31 mouse cellular contexts compared by ENCODE assay signal in the genomic region with DNA sequence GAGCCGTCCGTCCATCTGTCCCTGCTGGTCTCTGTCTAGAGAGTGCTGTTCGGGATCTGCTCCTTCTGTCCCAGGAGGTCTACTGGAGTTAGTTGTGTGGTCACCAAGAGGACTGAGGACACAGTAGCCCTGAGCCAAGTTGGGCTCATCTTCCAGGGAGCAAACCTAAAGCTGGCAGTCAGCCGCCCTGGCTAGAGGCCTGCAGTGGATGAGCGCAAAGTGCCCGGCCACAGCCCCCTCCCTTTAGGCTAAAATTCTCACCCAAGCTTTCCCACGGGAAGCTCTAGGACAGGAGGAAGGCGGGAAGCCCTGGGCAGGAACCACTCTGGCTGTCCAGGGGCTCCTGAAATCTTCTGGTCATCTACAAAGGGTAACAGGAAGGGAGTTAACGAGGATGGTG. TPM values are rescaled to one million over a fixed set of nuclear protein-coding genes. Genes with fewer than 3 reads are reported as not detected.
DNase-seq lines count a peak whose midpoint lies in the region; ATAC-seq lines count a peak whose summit lies in the region.
"Had no signal": no experiment of that assay in that cellular context is flagged by ENCODE, and none has a peak within 500 bp of the region (broad histone marks: within the 10 kb centered on the region; RNA-seq: fewer than 3 reads in every experiment).

No protein-coding gene starts in this region.

- no peak overlapping the region for H3K4me3 ChIP-seq in embryonic facial prominence, embryonic 12.5 days
- H3K4me3 ChIP-seq in embryonic facial prominence, embryonic 10.5 days = no peak overlapping the region
- H3K4me3 ChIP-seq in midbrain, embryonic 12.5 days = no peak overlapping the region
- no peak overlapping the region for H3K4me3 ChIP-seq in midbrain, embryonic 15.5 days
- H3K4me3 ChIP-seq: embryonic facial prominence, embryonic 13.5 days; forebrain, embryonic 10.5 days; myocyte had no signal

- 76% methylated on average over 9 of the region's 9 CpGs for WGBS in embryonic facial prominence, embryonic 12.5 days
- WGBS in embryonic facial prominence, embryonic 10.5 days = 78% methylated on average over 9 of the region's 9 CpGs
- WGBS in midbrain, embryonic 12.5 days = 79% methylated on average over 9 of the region's 9 CpGs
- 78% methylated on average over 9 of the region's 9 CpGs for WGBS in midbrain, embryonic 15.5 days

- ATAC-seq in embryonic facial prominence, embryonic 12.5 days (ENCODE audit: insufficient number of reproducible peaks, insufficient read depth, low FRiP score, low TSS enrichment) = no peak
- no peak for ATAC-seq in midbrain, embryonic 12.5 days (ENCODE audit: low FRiP score, low read depth)
- no peak for ATAC-seq in midbrain, embryonic 15.5 days (replicated peaks)
- ATAC-seq: forebrain, postnatal 0 days; intestine, postnatal 0 days; midbrain, embryonic 16.5 days had no signal

- H3K27ac ChIP-seq in embryonic facial prominence, embryonic 12.5 days = 0 out of 2 replicates have a peak overlapping the region, but pooled peaks have one; percentile 19
- H3K27ac ChIP-seq in embryonic facial prominence, embryonic 10.5 days (replicated peaks) = no peak overlapping the region
- 0 out of 2 replicates have a peak overlapping the region, but pooled peaks have one; percentile 63 for H3K27ac ChIP-seq in midbrain, embryonic 12.5 days (replicated peaks)
- no peak overlapping the region for H3K27ac ChIP-seq in midbrain, embryonic 15.5 days
- H3K27ac ChIP-seq: forebrain, embryonic 10.5 days had no signal

- H3K36me3 ChIP-seq in embryonic facial prominence, embryonic 12.5 days = peaks cover 65% of the 10 kb centered on the region
- peaks cover 100% of the 10 kb centered on the region for H3K36me3 ChIP-seq in embryonic facial prominence, embryonic 10.5 days (replicated peaks)
- peaks cover 58% of the 10 kb centered on the region for H3K36me3 ChIP-seq in midbrain, embryonic 12.5 days
- H3K36me3 ChIP-seq in midbrain, embryonic 15.5 days (replicated peaks) = peaks cover 38% of the 10 kb centered on the region

- H3K9ac ChIP-seq in embryonic facial prominence, embryonic 12.5 days = no peak overlapping the region
- no peak overlapping the region for H3K9ac ChIP-seq in midbrain, embryonic 12.5 days (replicated peaks)
- H3K9ac ChIP-seq in midbrain, embryonic 15.5 days = no peak overlapping the region
- H3K9ac ChIP-seq: embryonic facial prominence, embryonic 13.5 days; forebrain, postnatal 0 days had no signal

- intact Hi-C loops in left cerebral cortex, postnatal 4 days (cut with DNase I) = loop anchor here (5.0 kb wide), 2 partner anchors 180 to 235 kb away; no protein-coding TSS in a partner anchor
- intact Hi-C loops in left cerebral cortex, postnatal 10 days (cut with DNase I) = loop anchor here (5.0 kb wide), 1 partner anchor 180 kb away; no protein-coding TSS in a partner anchor

- DNase-seq in embryonic facial prominence, embryonic 10.5 days (ENCODE audit: low spot score) = no peak
- peak; percentile 45 for DNase-seq in left cerebral cortex, postnatal 4 days
- DNase-seq in left cerebral cortex, postnatal 10 days (ENCODE audit: extremely low spot score in 1 of 2, low spot score in 2 of 2) = no peak
- no peak for DNase-seq in adrenal gland, adult 18-20 months (ENCODE audit: low spot score in 2 of 2)
- DNase-seq: adrenal gland, postnatal 25 days; cerebellum, adult 11-12 months; cerebellum, adult 9-11 months; forebrain, postnatal 0 days; heart, postnatal 14 days; kidney, adult 9 months; kidney, postnatal 10 days; layer of hippocampus, postnatal 36 days; lung, adult 18-20 months; thymus, adult 2 months; thymus, postnatal 36 days had no signal

- H3K4me1 ChIP-seq in embryonic facial prominence, embryonic 12.5 days = no peaks in the 10 kb centered on the region
- H3K4me1 ChIP-seq in embryonic facial prominence, embryonic 10.5 days = 0 out of 2 replicates have a peak, but pooled peaks cover 7% of the 10 kb centered on the region
- peaks cover 8% of the 10 kb centered on the region; the same call in 1 of the 2 replicates for H3K4me1 ChIP-seq in midbrain, embryonic 12.5 days
- H3K4me1 ChIP-seq in midbrain, embryonic 15.5 days = peaks cover 8% of the 10 kb centered on the region; the same call in 1 of the 2 replicates
- H3K4me1 ChIP-seq: embryonic facial prominence, embryonic 13.5 days; forebrain, embryonic 10.5 days had no signal

- no peaks in the 10 kb centered on the region for H3K27me3 ChIP-seq in embryonic facial prominence, embryonic 12.5 days
- no peaks in the 10 kb centered on the region for H3K27me3 ChIP-seq in embryonic facial prominence, embryonic 10.5 days (replicated peaks; ENCODE audit: low read depth, poor library complexity, severe bottlenecking)
- H3K27me3 ChIP-seq in midbrain, embryonic 12.5 days = no peaks in the 10 kb centered on the region
- no peaks in the 10 kb centered on the region for H3K27me3 ChIP-seq in midbrain, embryonic 15.5 days (replicated peaks)
- H3K27me3 ChIP-seq: embryonic facial prominence, embryonic 13.5 days had no signal

- H3K9me3 ChIP-seq in embryonic facial prominence, embryonic 12.5 days = no peaks in the 10 kb centered on the region
- H3K9me3 ChIP-seq in embryonic facial prominence, embryonic 10.5 days = no peaks in the 10 kb centered on the region
- no peaks in the 10 kb centered on the region for H3K9me3 ChIP-seq in midbrain, embryonic 12.5 days
- H3K9me3 ChIP-seq in midbrain, embryonic 15.5 days = no peaks in the 10 kb centered on the region
- H3K9me3 ChIP-seq: embryonic facial prominence, embryonic 13.5 days; forebrain, embryonic 10.5 days had no signal

- no peak overlapping the region for H3K4me2 ChIP-seq in embryonic facial prominence, embryonic 12.5 days (replicated peaks)
- H3K4me2 ChIP-seq in midbrain, embryonic 12.5 days (replicated peaks) = no peak overlapping the region
- H3K4me2 ChIP-seq in midbrain, embryonic 15.5 days = no peak overlapping the region
- H3K4me2 ChIP-seq: embryonic facial prominence, embryonic 13.5 days had no signal

RNA-seq across cellular contexts. Expression of a gene that starts 19.7 kb away (rescaled TPM):
- 0.09 TPM in 1 of 2 replicates, not detected in the other for polyA plus RNA-seq in embryonic facial prominence, embryonic 12.5 days (2016; fragmentation: Nextera tagmentation; extraction: Ambion mirVana)
- polyA plus RNA-seq in embryonic facial prominence, embryonic 10.5 days (2016; fragmentation: Nextera tagmentation; extraction: Ambion mirVana) = not detected in 2 replicates
- total RNA-seq in left cerebral cortex, postnatal 4 days (2021) = 1 to 10 TPM in 1 of 2 experiments, under 1 TPM in 1; 0.42 to 1.4 TPM
- under 1 TPM; 0.49 to 0.87 TPM for total RNA-seq in left cerebral cortex, postnatal 10 days (2021)
- not detected in 2 replicates for polyA plus RNA-seq in midbrain, embryonic 12.5 days (2016; fragmentation: Nextera tagmentation; extraction: Ambion mirVana)
- polyA plus RNA-seq in midbrain, embryonic 15.5 days (2015; fragmentation: Nextera tagmentation; extraction: Ambion mirVana) = 0.12 TPM in 1 of 2 replicates, not detected in the other
- not detected for total RNA-seq in adrenal gland, adult 18-20 months (2021)
- total RNA-seq: forebrain, postnatal 0 days; gastrocnemius, adult 8-10 months; heart, adult 8-10 months; heart, postnatal 14 days; layer of hippocampus, postnatal 36 days; liver, adult 2 months; megakaryocyte, adult 5-6 weeks; MEL had no signal
- polyA plus RNA-seq: embryonic facial prominence, embryonic 13.5 days; forebrain, embryonic 10.5 days; heart, embryonic 14.5 days; hindbrain, embryonic 11.5 days; intestine, postnatal 0 days; large intestine, adult 2 months; liver, adult 2 months; midbrain, embryonic 16.5 days had no signal

RNA-seq across cellular contexts. Expression of a gene that starts 22.4 kb away (rescaled TPM):
- polyA plus RNA-seq in embryonic facial prominence, embryonic 12.5 days (2016; fragmentation: Nextera tagmentation; extraction: Ambion mirVana) = 95.5 and 138 TPM in 2 replicates
- 54.4 and 59.8 TPM in 2 replicates for polyA plus RNA-seq in embryonic facial prominence, embryonic 10.5 days (2016; fragmentation: Nextera tagmentation; extraction: Ambion mirVana)
- 10 to 100 TPM; 59.4 to 63.3 TPM for total RNA-seq in left cerebral cortex, postnatal 4 days (2021)
- total RNA-seq in left cerebral cortex, postnatal 10 days (2021) = 10 to 100 TPM; 51.8 to 51.9 TPM
- polyA plus RNA-seq in midbrain, embryonic 12.5 days (2016; fragmentation: Nextera tagmentation; extraction: Ambion mirVana) = 72.2 and 75.5 TPM in 2 replicates
- polyA plus RNA-seq in midbrain, embryonic 15.5 days (2015; fragmentation: Nextera tagmentation; extraction: Ambion mirVana) = 28.1 and 34.9 TPM in 2 replicates
- total RNA-seq in adrenal gland, adult 18-20 months (2021) = 10 to 100 TPM; 46.4 to 72.2 TPM

RNA-seq across cellular contexts. Expression of a gene that starts 51.3 kb away (rescaled TPM):
- 0.22 TPM in 1 of 2 replicates, not detected in the other for polyA plus RNA-seq in embryonic facial prominence, embryonic 12.5 days (2016; fragmentation: Nextera tagmentation; extraction: Ambion mirVana)
- 0.30 and 0.49 TPM in 2 replicates for polyA plus RNA-seq in embryonic facial prominence, embryonic 10.5 days (2016; fragmentation: Nextera tagmentation; extraction: Ambion mirVana)
- total RNA-seq in left cerebral cortex, postnatal 4 days (2021) = not detected
- not detected for total RNA-seq in left cerebral cortex, postnatal 10 days (2021)
- 0.10 and 0.47 TPM in 2 replicates for polyA plus RNA-seq in midbrain, embryonic 12.5 days (2016; fragmentation: Nextera tagmentation; extraction: Ambion mirVana)
- polyA plus RNA-seq in midbrain, embryonic 15.5 days (2015; fragmentation: Nextera tagmentation; extraction: Ambion mirVana) = 0.11 and 0.19 TPM in 2 replicates
- under 1 TPM; 0.17 to 0.99 TPM for total RNA-seq in adrenal gland, adult 18-20 months (2021)
- total RNA-seq: forebrain, postnatal 0 days; gastrocnemius, adult 8-10 months; layer of hippocampus, postnatal 36 days; MEL had no signal
- polyA plus RNA-seq: embryonic facial prominence, embryonic 13.5 days had no signal

RNA-seq across cellular contexts. Expression of a gene that starts 56.9 kb away (rescaled TPM):
- polyA plus RNA-seq in embryonic facial prominence, embryonic 12.5 days (2016; fragmentation: Nextera tagmentation; extraction: Ambion mirVana) = 17.4 and 19.7 TPM in 2 replicates
- 17.9 and 18.2 TPM in 2 replicates for polyA plus RNA-seq in embryonic facial prominence, embryonic 10.5 days (2016; fragmentation: Nextera tagmentation; extraction: Ambion mirVana)
- 10 to 100 TPM; 50.6 to 52.0 TPM for total RNA-seq in left cerebral cortex, postnatal 4 days (2021)
- total RNA-seq in left cerebral cortex, postnatal 10 days (2021) = 10 to 100 TPM; 47.9 to 51.6 TPM
- polyA plus RNA-seq in midbrain, embryonic 12.5 days (2016; fragmentation: Nextera tagmentation; extraction: Ambion mirVana) = 34.2 and 36.5 TPM in 2 replicates
- polyA plus RNA-seq in midbrain, embryonic 15.5 days (2015; fragmentation: Nextera tagmentation; extraction: Ambion mirVana) = 30.7 and 31.5 TPM in 2 replicates
- 10 to 100 TPM in 1 of 2 experiments, 1 to 10 TPM in 1; 6.7 to 10.7 TPM for total RNA-seq in adrenal gland, adult 18-20 months (2021)

Comparison
In these comparisons a context has a peak if more than half of its experiments do, and no peak if none do; other contexts are left out.
1. H3K27ac ChIP-seq: peak in embryonic facial prominence, embryonic 12.5 days (single experiment) and midbrain, embryonic 12.5 days (single experiment); none in embryonic facial prominence, embryonic 10.5 days (single experiment) and midbrain, embryonic 15.5 days (single experiment).